Mouse (Mus musculus): ENCODE data around the gene Nup54. TPM values are rescaled to one million over a fixed set of nuclear protein-coding genes. Genes with fewer than 3 reads are reported as not detected.

Nup54 gene
- polyA plus RNA-seq, 1 experiment from 2014 or later: 75.1 TPM

DNA sequence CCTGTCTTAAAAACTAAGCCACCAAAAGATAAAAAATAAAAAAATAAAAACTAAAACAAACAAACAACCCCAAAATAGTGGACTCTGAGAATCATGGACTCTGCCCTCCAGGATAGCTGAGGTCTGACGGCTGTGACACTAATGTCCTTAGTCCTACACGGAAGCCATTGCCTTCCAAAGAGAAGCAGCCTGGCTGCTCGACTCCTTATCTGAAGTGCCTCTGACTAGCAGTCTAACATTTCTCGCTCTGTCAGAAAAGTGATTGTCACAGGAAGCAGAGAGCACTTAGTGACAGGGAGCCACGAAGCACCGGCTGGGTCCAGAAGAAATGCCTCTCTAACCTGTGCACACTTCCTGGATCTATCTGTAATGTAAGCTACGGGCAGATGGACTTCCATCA is 7.9 kb upstream of the Nup54 start:
- H3K27me3 ChIP-seq (ENCODE audit: poor library complexity, severe bottlenecking): no peaks in the 10 kb centered on the region
- 84% methylated on average over 7 of the region's 7 CpGs for WGBS
- H3K36me3 ChIP-seq (replicated peaks): peaks cover 33% of the 10 kb centered on the region
- H3K27ac ChIP-seq: no peak overlapping the region
- no peak for DNase-seq (ENCODE audit: extremely low spot score, low spot score)
- no peaks in the 10 kb centered on the region for H3K4me1 ChIP-seq
- no peak overlapping the region for H3K4me3 ChIP-seq
- no peaks in the 10 kb centered on the region for H3K9me3 ChIP-seq

DNA sequence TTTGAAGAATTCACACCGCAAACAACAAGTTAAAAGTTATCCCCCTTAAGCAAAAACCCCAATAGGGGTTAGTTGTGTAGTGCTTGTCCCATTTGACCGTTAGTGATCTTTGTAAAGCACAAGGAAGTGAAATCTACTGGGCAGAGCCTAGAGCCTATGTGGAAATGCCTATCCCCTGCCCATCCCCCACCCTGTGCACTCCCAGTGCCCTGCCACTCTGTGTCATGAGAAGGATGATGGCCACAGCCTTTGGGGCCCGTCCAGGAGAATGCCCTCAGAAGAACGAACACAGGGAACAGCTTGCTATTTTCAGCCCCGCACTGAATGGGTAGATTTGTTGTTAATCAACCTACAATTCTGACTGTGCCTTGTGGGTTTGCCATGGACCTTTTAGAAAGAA is 6.5 kb upstream of the Nup54 start:
- H3K27ac ChIP-seq: no peak overlapping the region
- no peaks in the 10 kb centered on the region for H3K27me3 ChIP-seq (ENCODE audit: poor library complexity, severe bottlenecking)
- peaks cover 19% of the 10 kb centered on the region for H3K36me3 ChIP-seq (replicated peaks)
- no peak for DNase-seq (ENCODE audit: extremely low spot score, low spot score)
- whole genome bisulfite sequencing: 87% methylated on average over 5 of the region's 5 CpGs
- H3K4me3 ChIP-seq: no peak overlapping the region
- no peaks in the 10 kb centered on the region for H3K9me3 ChIP-seq
- H3K4me1 ChIP-seq: no peaks in the 10 kb centered on the region

DNA sequence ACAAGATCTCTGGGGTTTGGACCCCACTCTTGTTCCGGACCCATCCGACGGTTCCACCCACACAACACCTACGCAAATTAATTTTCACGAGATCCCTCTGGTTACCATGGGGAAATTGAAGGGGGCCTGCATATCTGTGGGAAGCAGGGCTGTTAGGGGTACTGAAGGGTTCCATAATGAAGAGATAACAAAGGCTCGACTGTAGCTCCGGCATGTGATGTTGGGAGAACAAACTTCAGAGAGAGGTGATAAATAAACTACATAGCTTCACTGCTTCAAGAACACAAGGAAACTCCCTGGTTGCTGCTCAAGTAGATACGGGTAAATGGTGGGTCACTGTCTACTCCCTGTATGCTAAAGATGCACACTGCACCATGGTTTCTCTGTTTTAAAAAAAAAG is 3.5 kb upstream of the Nup54 start:
- Histone ChIP-seq H3K4me1 (peaks cover 9% of the 10 kb centered on the region), H3K27ac (no peak overlapping the region), H3K9me3 (no peaks in the 10 kb centered on the region), H3K36me3 (replicated peaks) (0 out of 2 replicates have a peak, but pooled peaks cover under 1% of the 10 kb centered on the region), H3K27me3 (ENCODE audit: poor library complexity, severe bottlenecking) (no peaks in the 10 kb centered on the region), H3K4me3 (no peak overlapping the region)
- no peak for DNase-seq (ENCODE audit: extremely low spot score, low spot score)
- WGBS: 94% methylated on average over 8 of the region's 8 CpGs

GRCm38 (mm10) chr5:92434571-92434985 is 441 bp downstream of the Nup54 start:
- no peak for DNase-seq (ENCODE audit: extremely low spot score, low spot score)
- H3K27me3 ChIP-seq (ENCODE audit: poor library complexity, severe bottlenecking): no peaks in the 10 kb centered on the region
- under 1% methylated on average over 38 of the region's 39 CpGs for WGBS
- no peaks in the 10 kb centered on the region for H3K9me3 ChIP-seq
- peak overlapping the region; percentile 98 for H3K27ac ChIP-seq
- peak overlapping the region; percentile 97 for H3K4me3 ChIP-seq
- H3K4me1 ChIP-seq: peaks cover 19% of the 10 kb centered on the region
- peaks cover 10% of the 10 kb centered on the region for H3K36me3 ChIP-seq (replicated peaks)

DNA sequence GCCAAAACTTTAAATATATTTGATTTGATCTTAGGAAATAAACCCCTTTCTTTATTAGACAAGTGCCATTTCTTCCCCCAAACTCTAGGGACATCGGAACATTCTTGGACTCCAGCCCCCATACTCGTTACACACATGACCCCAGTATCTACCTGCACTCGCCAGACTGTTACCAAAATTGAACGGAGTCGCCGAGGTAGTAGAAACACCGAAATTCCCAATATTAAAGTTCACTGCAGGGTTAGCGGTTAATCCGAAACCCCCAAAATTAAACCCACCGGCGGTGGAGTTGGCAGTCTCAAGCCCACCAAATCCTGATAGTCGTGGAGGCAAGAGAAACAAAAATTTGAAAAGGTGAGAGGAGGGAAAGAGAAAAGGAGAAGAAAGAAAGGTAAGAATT is 949 bp downstream of the Nup54 start:
- Histone ChIP-seq H3K9me3 (no peaks in the 10 kb centered on the region), H3K4me1 (peaks cover 19% of the 10 kb centered on the region), H3K27ac (peak overlapping the region; percentile 98), H3K36me3 (replicated peaks) (peaks cover 15% of the 10 kb centered on the region), H3K27me3 (ENCODE audit: poor library complexity, severe bottlenecking) (no peaks in the 10 kb centered on the region), H3K4me3 (peak overlapping the region; percentile 97)
- under 1% methylated on average over 12 of the region's 12 CpGs for WGBS
- DNase-seq (ENCODE audit: extremely low spot score, low spot score): no peak

GRCm38 (mm10) chr5:92431611-92432010 is 3.4 kb downstream of the Nup54 start:
- peaks cover 3% of the 10 kb centered on the region; the same call in 1 of the 2 replicates for H3K9me3 ChIP-seq
- 92% methylated on average over 7 of the region's 7 CpGs for WGBS
- H3K36me3 ChIP-seq (replicated peaks): peaks cover 39% of the 10 kb centered on the region
- H3K4me1 ChIP-seq: peaks cover 19% of the 10 kb centered on the region
- DNase-seq (ENCODE audit: extremely low spot score, low spot score): no peak
- H3K4me3 ChIP-seq: no peak overlapping the region
- no peaks in the 10 kb centered on the region for H3K27me3 ChIP-seq (ENCODE audit: poor library complexity, severe bottlenecking)
- no peak overlapping the region for H3K27ac ChIP-seq

GRCm38 (mm10) chr5:92430723-92431122 is 4.3 kb downstream of the Nup54 start:
- Histone ChIP-seq H3K27ac (no peak overlapping the region), H3K9me3 (peaks cover 4% of the 10 kb centered on the region; the same call in 1 of the 2 replicates), H3K4me1 (peaks cover 19% of the 10 kb centered on the region), H3K4me3 (no peak overlapping the region), H3K27me3 (ENCODE audit: poor library complexity, severe bottlenecking) (no peaks in the 10 kb centered on the region), H3K36me3 (replicated peaks) (peaks cover 48% of the 10 kb centered on the region)
- no peak for DNase-seq (ENCODE audit: extremely low spot score, low spot score)
- WGBS: 92% methylated on average over 5 of the region's 5 CpGs

DNA sequence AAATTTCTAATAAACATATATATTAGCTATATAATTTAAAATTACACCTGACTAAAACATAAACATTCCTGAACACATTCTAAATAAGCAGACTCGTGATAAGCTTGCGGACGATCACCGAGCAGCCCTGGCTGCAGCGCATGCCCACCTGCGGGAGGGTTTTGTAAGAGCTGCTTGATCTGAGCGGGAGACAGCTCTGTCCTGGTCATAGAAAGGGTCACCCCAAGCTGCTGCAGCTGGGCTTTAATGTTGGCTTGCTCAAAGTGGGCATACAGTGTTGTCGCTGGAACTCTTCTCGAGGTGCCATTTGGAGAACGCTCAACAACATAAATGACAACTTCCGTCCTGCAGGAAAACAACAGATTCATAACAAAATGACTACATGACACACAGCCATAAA is 10.9 kb downstream of the Nup54 start:
- no peak for DNase-seq (ENCODE audit: extremely low spot score, low spot score)
- Histone ChIP-seq H3K36me3 (replicated peaks) (peaks cover 100% of the 10 kb centered on the region), H3K4me1 (no peaks in the 10 kb centered on the region), H3K9me3 (peaks cover 4% of the 10 kb centered on the region; the same call in 1 of the 2 replicates), H3K4me3 (no peak overlapping the region), H3K27ac (no peak overlapping the region), H3K27me3 (ENCODE audit: poor library complexity, severe bottlenecking) (no peaks in the 10 kb centered on the region)
- WGBS: 95% methylated on average over 11 of the region's 11 CpGs

DNA sequence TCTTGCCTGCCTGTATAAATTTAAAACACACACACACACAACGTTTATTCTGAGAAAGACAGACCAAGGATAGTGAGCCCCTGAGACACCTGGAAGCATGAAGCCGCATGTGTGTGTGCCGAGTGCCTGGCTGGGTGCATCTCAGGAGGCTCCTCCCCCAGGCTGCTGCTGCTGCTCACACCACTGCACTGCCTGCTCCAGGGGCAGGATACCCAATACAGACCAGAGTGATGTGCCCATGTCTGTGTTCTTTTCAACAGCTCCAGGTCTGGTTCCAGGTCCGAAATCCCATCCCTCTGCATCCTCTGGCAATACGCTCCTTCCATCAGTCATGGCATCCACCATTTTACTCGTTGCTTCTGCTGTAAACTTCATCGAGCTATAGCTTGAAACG is 21.0 kb downstream of the Nup54 start:
- Histone ChIP-seq H3K4me3 (no peak overlapping the region), H3K27ac (no peak overlapping the region), H3K9me3 (no peaks in the 10 kb centered on the region), H3K36me3 (replicated peaks) (peaks cover 55% of the 10 kb centered on the region), H3K27me3 (ENCODE audit: poor library complexity, severe bottlenecking) (no peaks in the 10 kb centered on the region), H3K4me1 (peaks cover 7% of the 10 kb centered on the region)
- DNase-seq (ENCODE audit: extremely low spot score, low spot score): no peak
- WGBS: 91% methylated on average over 8 of the region's 8 CpGs

- WGBS: 87% methylated on average over 11 of the region's 11 CpGs
- no peak overlapping the region for H3K27ac ChIP-seq
- no peak for DNase-seq (ENCODE audit: extremely low spot score, low spot score)
- no peak overlapping the region for H3K4me3 ChIP-seq
- H3K4me1 ChIP-seq: peaks cover 7% of the 10 kb centered on the region
- H3K27me3 ChIP-seq (ENCODE audit: poor library complexity, severe bottlenecking): no peaks in the 10 kb centered on the region
- no peaks in the 10 kb centered on the region for H3K9me3 ChIP-seq
- peaks cover 50% of the 10 kb centered on the region for H3K36me3 ChIP-seq (replicated peaks)
Observed at GRCm38 (mm10) chr5:92413271-92413981, 21.6 kb downstream of the Nup54 start.

DNA sequence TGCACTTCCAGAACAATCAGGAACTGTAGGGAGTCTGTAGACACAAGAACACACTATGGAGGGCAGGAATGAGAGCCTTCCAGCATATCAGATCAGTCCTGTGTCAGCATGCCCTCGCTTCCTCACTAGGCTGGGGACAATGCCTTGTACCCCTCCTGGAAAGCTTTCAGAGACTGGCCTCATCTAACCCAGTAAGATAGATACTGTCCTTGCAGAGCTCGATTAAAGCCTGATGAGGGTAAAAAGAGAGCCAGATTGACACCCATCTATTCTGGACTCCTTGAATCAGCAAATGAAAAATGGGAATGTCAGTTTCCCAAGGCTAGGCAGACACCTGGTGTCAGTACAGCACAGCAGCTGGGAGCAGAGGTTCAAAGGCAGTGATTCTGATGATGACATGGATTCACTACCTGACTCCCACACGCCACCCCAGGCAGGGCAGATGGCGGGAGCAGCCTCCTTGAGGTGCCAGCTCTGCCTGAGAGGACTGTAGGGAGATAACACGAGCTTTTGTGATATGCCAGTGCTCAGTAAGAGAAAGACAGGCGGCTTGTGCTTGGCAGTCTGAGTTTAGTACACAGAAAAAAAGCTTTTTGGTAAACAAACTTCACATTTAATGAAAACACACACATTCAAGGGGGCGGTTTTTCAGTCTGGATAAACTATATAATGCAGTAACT is 23.4 kb downstream of the Nup54 start:
- Histone ChIP-seq H3K27me3 (ENCODE audit: poor library complexity, severe bottlenecking) (no peaks in the 10 kb centered on the region), H3K4me3 (no peak overlapping the region), H3K4me1 (peaks cover 8% of the 10 kb centered on the region), H3K9me3 (no peaks in the 10 kb centered on the region), H3K36me3 (replicated peaks) (peaks cover 32% of the 10 kb centered on the region), H3K27ac (no peak overlapping the region)
- 78% methylated on average over 7 of the region's 7 CpGs for WGBS
- no peak for DNase-seq (ENCODE audit: extremely low spot score, low spot score)

- no peaks in the 10 kb centered on the region for H3K9me3 ChIP-seq
- H3K27me3 ChIP-seq (ENCODE audit: poor library complexity, severe bottlenecking): no peaks in the 10 kb centered on the region
- no peak overlapping the region for H3K27ac ChIP-seq
- WGBS: 86% methylated on average over 5 of the region's 5 CpGs
- DNase-seq (ENCODE audit: extremely low spot score, low spot score): no peak
- H3K36me3 ChIP-seq (replicated peaks): peaks cover 21% of the 10 kb centered on the region
- peaks cover 14% of the 10 kb centered on the region for H3K4me1 ChIP-seq
- no peak overlapping the region for H3K4me3 ChIP-seq
Observed at GRCm38 (mm10) chr5:92410486-92410885, 24.5 kb downstream of the Nup54 start.

DNA sequence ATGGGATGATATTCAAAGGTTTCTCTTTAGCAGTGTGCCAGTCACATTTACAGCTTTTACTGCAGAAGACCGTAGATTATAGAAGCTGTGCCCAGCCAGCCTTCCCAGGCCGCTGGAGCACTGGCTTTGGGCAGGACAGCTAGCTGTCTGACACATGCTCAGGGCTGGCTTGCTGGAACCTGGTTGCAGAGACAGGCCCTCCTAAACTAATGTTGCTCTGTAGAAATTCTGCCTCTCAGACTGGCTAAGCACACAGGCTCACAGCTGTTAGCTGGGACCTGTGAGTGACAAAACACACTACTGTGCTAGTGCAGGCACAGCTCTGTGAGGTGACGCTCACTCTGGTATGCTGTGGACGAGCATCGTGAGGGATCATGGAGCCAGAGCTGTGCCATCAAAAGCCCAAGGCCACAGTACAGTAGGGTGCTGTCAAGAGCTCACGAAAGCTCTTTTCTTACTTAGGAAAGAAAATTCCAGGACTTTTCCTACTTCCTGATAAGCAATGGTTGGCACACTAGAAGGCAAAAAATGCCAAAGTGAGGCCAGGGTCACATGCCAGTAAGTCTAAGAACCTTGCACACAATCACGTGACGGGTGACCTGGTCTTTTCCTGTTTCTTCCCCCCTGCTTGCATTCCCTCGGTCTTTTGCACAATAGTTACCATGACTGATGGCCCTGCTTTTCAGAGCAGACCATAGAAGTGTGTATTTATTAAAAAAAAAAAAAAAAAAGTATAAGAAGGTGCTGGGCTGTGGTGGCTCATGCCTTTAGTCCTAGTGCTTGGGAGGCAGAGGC is 25.5 kb downstream of the Nup54 start:
- no peak for DNase-seq (ENCODE audit: extremely low spot score, low spot score)
- Histone ChIP-seq H3K4me3 (no peak overlapping the region), H3K4me1 (peaks cover 23% of the 10 kb centered on the region), H3K27ac (no peak overlapping the region), H3K36me3 (replicated peaks) (peaks cover 13% of the 10 kb centered on the region), H3K27me3 (ENCODE audit: poor library complexity, severe bottlenecking) (no peaks in the 10 kb centered on the region), H3K9me3 (no peaks in the 10 kb centered on the region)
- 92% methylated on average over 9 of the region's 9 CpGs for WGBS

Measured in forebrain, embryonic 10.5 days (tissue).